Mouse (Mus musculus): ENCODE measurements around the gene Prss43. TPM values are rescaled to one million over a fixed set of nuclear protein-coding genes. Genes with fewer than 3 reads are reported as not detected.
A peak's percentile ranks its signal among the peaks of the same experiment; 100 is the strongest.

The Prss43 gene
- polyA plus RNA-seq (2012; rRNA removed) = not detected in 2 replicates

DNA sequence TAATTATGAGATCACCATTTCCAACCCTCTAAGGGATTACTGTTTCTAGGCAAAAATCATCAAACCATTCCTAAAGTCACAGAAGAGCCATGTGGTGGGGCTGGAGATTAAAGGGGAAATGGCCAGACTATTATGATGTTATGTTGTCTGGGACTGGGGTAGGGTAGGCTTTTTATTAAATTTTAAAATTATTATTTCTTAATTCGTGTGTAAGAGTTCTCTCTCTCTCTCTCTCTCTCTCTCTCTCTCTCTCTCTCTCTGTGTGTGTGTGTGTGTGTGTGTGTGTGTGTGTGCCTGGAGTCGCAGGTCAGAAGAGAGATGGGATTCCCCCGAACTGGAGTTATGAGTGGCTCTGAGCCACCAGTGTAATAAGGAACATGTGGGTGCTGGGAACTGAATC, at the start of gene Prss43:
TSS of gene Prss43 (plus strand) at position 301 of the 400 bp plus-strand sequence.
- Histone ChIP-seq H3K27me3 (ENCODE audit: control insufficient read depth, insufficient read depth, low read length) (no peaks in the 10 kb centered on the region), H3K36me3 (ENCODE audit: control insufficient read depth, insufficient read depth, low read length) (no peaks in the 10 kb centered on the region), H3K4me3 (ENCODE audit: extremely low read depth, insufficient read depth, insufficient read length) (no peak within 1 kb of the TSS), H3K27ac (ENCODE audit: insufficient read depth, low read length) (no peak within 1 kb of the TSS), H3K4me1 (ENCODE audit: control insufficient read depth, insufficient read depth, insufficient read length) (no peaks in the 10 kb centered on the region)
- no peak for DNase-seq (ENCODE audit: low read depth in 1 of 2, low spot score in 2 of 2)
- TF ChIP-seq POLR2A (IDR thresholded peaks at IDR 0.05; ENCODE audit: low read depth, low read length) = no peak
- TF ChIP-seq CTCF (IDR thresholded peaks at IDR 0.05; ENCODE audit: extremely low read depth, insufficient read depth, insufficient read length, insufficient replicate concordance) = no peak
- WGBS = 70% methylated on average over 3 of the region's 3 CpGs

DNA sequence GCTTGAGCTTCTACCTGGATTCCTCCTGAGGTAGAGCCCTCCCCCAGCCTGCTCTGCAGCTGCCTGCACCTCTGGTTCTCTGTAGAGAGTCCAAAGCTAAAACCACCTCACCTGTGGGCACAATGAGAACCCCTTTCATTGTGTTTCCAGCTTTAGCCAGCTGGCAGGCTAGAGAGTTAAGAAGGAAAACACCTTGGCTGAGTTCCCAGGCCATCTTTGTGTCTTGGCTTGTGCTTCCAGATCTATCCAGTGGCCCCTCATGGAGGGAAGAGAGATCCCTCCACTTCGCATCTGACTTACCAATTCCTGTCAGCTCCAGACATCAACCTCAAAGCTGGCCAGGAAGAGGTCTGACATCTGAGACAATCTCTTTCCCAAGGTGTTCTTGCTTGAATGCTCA, 48.4 kb upstream of the Prss43 start:
- DNase-seq (ENCODE audit: low read depth in 1 of 2, low spot score in 2 of 2) = no peak
- no peak overlapping the region for H3K4me3 ChIP-seq (ENCODE audit: extremely low read depth, insufficient read depth, insufficient read length)
- WGBS = 90% methylated on average over 1 of the region's 1 CpGs
- no peak overlapping the region for H3K27ac ChIP-seq (ENCODE audit: insufficient read depth, low read length)
- TF ChIP-seq POLR2A (IDR thresholded peaks at IDR 0.05; ENCODE audit: low read depth, low read length) (no peak), CTCF (IDR thresholded peaks at IDR 0.05; ENCODE audit: extremely low read depth, insufficient read depth, insufficient read length, insufficient replicate concordance) (no peak)
- peaks cover 3% of the 10 kb centered on the region; the same call in 1 of the 2 replicates for H3K27me3 ChIP-seq (ENCODE audit: control insufficient read depth, insufficient read depth, low read length)
- peaks cover 3% of the 10 kb centered on the region for H3K4me1 ChIP-seq (ENCODE audit: control insufficient read depth, insufficient read depth, insufficient read length)
- H3K36me3 ChIP-seq (ENCODE audit: control insufficient read depth, insufficient read depth, low read length) = no peaks in the 10 kb centered on the region

DNA sequence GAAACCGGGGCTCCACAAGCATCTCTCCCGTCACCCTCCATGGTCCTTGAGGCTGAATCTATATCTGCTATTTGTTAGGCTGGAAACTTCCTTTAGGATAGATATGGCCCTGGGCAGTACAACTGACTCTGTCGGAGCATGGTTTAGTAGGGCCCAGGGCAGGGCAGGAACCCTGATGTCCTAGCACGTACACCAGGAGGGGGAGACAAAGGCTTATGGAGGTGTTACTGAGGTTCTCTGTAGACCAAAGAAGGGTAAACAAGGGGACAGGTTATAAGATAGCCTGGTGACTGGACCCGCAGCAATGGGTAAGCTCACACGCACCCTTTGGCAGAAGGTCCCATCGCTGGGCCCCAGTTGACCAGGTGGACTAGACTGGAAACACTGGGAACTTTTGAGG, 47.9 kb upstream of the Prss43 start:
- no peak overlapping the region for H3K27ac ChIP-seq (ENCODE audit: insufficient read depth, low read length)
- no peak for DNase-seq (ENCODE audit: low read depth in 1 of 2, low spot score in 2 of 2)
- no peak for TF ChIP-seq CTCF (IDR thresholded peaks at IDR 0.05; ENCODE audit: extremely low read depth, insufficient read depth, insufficient read length, insufficient replicate concordance)
- TF ChIP-seq POLR2A (IDR thresholded peaks at IDR 0.05; ENCODE audit: low read depth, low read length) = no peak
- WGBS = 91% methylated on average over 7 of the region's 7 CpGs
- H3K36me3 ChIP-seq (ENCODE audit: control insufficient read depth, insufficient read depth, low read length) = no peaks in the 10 kb centered on the region
- peaks cover 3% of the 10 kb centered on the region for H3K4me1 ChIP-seq (ENCODE audit: control insufficient read depth, insufficient read depth, insufficient read length)
- H3K27me3 ChIP-seq (ENCODE audit: control insufficient read depth, insufficient read depth, low read length) = peaks cover 3% of the 10 kb centered on the region; the same call in 1 of the 2 replicates
- no peak overlapping the region for H3K4me3 ChIP-seq (ENCODE audit: extremely low read depth, insufficient read depth, insufficient read length)

DNA sequence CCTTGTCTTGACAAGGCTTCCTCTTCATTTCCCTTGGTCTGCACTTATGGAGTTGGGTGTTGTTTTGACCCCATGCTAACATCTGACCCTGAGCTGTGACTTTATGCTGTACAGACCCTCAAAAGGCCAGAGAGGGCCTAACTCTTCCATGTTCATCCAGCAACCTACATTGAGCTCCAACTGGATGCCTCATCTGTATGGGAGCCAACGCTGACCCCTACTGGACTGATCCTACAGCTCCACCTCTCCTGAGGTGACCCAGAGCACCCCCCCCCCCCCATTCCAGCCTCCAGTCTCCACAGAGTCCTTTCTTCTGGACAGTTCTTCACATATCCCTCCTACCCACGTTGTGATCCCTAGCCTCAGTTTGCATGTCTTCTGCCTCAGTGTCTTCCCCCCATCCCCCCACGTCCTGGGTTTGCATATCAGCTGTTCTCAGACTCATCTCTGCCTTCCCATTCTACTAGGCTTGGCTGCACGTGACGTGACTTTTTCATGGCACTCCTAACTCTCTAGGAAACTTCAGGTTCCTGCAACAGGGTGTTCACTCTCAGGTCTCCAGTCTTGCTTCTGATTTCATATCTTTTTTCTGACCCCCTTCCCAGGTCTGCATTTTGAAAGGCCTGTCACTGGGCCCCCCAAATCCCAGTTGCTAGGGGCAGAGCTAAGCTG, 47.1 kb upstream of the Prss43 start:
- Histone ChIP-seq H3K4me1 (ENCODE audit: control insufficient read depth, insufficient read depth, insufficient read length) (peaks cover 3% of the 10 kb centered on the region), H3K27me3 (ENCODE audit: control insufficient read depth, insufficient read depth, low read length) (peaks cover 3% of the 10 kb centered on the region; the same call in 1 of the 2 replicates), H3K4me3 (ENCODE audit: extremely low read depth, insufficient read depth, insufficient read length) (no peak overlapping the region), H3K36me3 (ENCODE audit: control insufficient read depth, insufficient read depth, low read length) (no peaks in the 10 kb centered on the region), H3K27ac (ENCODE audit: insufficient read depth, low read length) (no peak overlapping the region)
- 71% methylated on average over 5 of the region's 5 CpGs for WGBS
- TF ChIP-seq CTCF (IDR thresholded peaks at IDR 0.05; ENCODE audit: extremely low read depth, insufficient read depth, insufficient read length, insufficient replicate concordance) = no peak
- no peak for TF ChIP-seq POLR2A (IDR thresholded peaks at IDR 0.05; ENCODE audit: low read depth, low read length)
- no peak for DNase-seq (ENCODE audit: low read depth in 1 of 2, low spot score in 2 of 2)

DNA sequence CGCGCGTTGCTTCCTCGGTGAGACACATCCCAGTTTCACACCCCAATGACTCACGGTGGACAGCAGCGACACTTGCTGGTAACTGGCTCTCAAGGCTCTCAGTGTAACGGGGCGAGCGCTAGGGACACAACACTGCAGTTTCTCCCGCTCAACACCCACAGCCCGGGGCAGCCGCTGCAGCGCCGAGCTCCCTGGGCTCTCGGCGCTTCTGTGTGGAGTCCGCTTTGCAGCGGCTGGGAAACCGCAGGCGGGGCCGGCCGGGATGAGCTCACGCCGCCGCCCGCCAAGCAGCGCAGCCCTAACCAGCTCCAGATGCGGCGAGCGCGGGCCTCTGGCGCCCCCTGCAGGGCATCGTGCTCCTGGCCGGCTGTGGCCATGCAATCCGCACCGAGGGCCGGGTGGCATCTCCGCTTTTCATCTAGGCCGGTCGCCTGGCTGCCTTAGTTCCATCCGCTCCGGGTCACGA, 45.2 kb upstream of the Prss43 start:
- under 1% methylated on average over 43 of the region's 43 CpGs for WGBS
- peak overlapping the region; percentile 46 for H3K4me3 ChIP-seq (ENCODE audit: extremely low read depth, insufficient read depth, insufficient read length)
- peak; percentile 57 to 86 for DNase-seq (ENCODE audit: low read depth in 1 of 2, low spot score in 2 of 2)
- no peaks in the 10 kb centered on the region for H3K36me3 ChIP-seq (ENCODE audit: control insufficient read depth, insufficient read depth, low read length)
- H3K27ac ChIP-seq (ENCODE audit: insufficient read depth, low read length) = peak overlapping the region; percentile 33; the same call in 1 of the 2 replicates
- peaks cover 3% of the 10 kb centered on the region; the same call in 1 of the 2 replicates for H3K27me3 ChIP-seq (ENCODE audit: control insufficient read depth, insufficient read depth, low read length)
- TF ChIP-seq POLR2A (IDR thresholded peaks at IDR 0.05; ENCODE audit: low read depth, low read length) = no peak
- TF ChIP-seq CTCF (IDR thresholded peaks at IDR 0.05; ENCODE audit: extremely low read depth, insufficient read depth, insufficient read length, insufficient replicate concordance) = peak; percentile 95
- H3K4me1 ChIP-seq (ENCODE audit: control insufficient read depth, insufficient read depth, insufficient read length) = peaks cover 3% of the 10 kb centered on the region

DNA sequence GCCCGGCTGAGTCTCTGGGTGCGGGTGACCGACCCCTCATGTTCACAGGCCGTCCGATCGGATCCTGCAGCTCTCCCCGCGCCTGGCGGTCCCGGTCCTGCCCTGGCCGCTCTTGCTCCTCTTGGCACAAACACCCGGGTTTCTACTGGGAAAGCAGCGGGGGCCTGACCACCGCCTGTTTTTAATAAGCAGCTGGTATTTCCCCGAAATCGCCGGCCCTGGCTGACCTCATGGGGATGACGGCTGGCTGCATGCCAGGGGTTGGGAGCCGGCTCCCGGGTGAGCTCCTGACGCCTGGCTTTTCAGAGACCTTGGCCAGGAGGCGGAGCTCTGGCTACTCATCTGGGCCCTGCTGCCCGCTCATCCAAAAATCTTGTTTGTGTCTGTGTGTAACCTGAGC, 44.8 kb upstream of the Prss43 start:
- Histone ChIP-seq H3K4me1 (ENCODE audit: control insufficient read depth, insufficient read depth, insufficient read length) (peaks cover 3% of the 10 kb centered on the region), H3K36me3 (ENCODE audit: control insufficient read depth, insufficient read depth, low read length) (no peaks in the 10 kb centered on the region), H3K27me3 (ENCODE audit: control insufficient read depth, insufficient read depth, low read length) (peaks cover 3% of the 10 kb centered on the region; the same call in 1 of the 2 replicates), H3K4me3 (ENCODE audit: extremely low read depth, insufficient read depth, insufficient read length) (peak overlapping the region; percentile 46; the same call in 1 of the 2 replicates), H3K27ac (ENCODE audit: insufficient read depth, low read length) (peak overlapping the region; percentile 33; the same call in 1 of the 2 replicates)
- DNase-seq (ENCODE audit: low read depth in 1 of 2, low spot score in 2 of 2) = peak in 1 of 2 experiments; percentile 28
- TF ChIP-seq CTCF (IDR thresholded peaks at IDR 0.05; ENCODE audit: extremely low read depth, insufficient read depth, insufficient read length, insufficient replicate concordance) = no peak
- TF ChIP-seq POLR2A (IDR thresholded peaks at IDR 0.05; ENCODE audit: low read depth, low read length) = no peak
- 7% methylated on average over 23 of the region's 23 CpGs for WGBS

DNA sequence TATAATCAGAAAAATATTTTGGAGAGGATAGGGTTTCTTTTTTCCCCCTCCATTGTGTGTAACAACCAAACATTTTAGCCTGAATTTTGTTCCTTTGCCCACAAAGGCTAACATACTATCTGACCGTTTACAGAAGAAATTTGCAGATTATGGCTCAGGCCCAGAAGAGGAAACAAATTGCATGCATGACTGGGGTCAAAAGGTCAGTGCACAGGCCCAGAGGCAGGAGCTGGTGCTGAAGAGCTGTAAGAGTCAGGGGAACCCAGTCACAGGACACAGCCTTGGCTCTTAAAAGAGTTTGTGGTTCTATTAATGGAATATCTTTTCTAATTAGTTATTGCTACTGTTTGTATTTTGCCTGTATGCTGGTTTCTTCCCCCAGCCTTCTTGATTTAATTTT, 42.9 kb upstream of the Prss43 start:
- no peak overlapping the region for H3K4me3 ChIP-seq (ENCODE audit: extremely low read depth, insufficient read depth, insufficient read length)
- H3K27me3 ChIP-seq (ENCODE audit: control insufficient read depth, insufficient read depth, low read length) = peaks cover 3% of the 10 kb centered on the region; the same call in 1 of the 2 replicates
- WGBS = 40% methylated on average over 1 of the region's 1 CpGs
- no peak overlapping the region for H3K27ac ChIP-seq (ENCODE audit: insufficient read depth, low read length)
- TF ChIP-seq POLR2A (IDR thresholded peaks at IDR 0.05; ENCODE audit: low read depth, low read length) (no peak), CTCF (IDR thresholded peaks at IDR 0.05; ENCODE audit: extremely low read depth, insufficient read depth, insufficient read length, insufficient replicate concordance) (no peak)
- no peak for DNase-seq (ENCODE audit: low read depth in 1 of 2, low spot score in 2 of 2)
- peaks cover 3% of the 10 kb centered on the region for H3K4me1 ChIP-seq (ENCODE audit: control insufficient read depth, insufficient read depth, insufficient read length)
- no peaks in the 10 kb centered on the region for H3K36me3 ChIP-seq (ENCODE audit: control insufficient read depth, insufficient read depth, low read length)
